Mouse (Mus musculus) left cerebral cortex, postnatal 14 days (tissue): ENCODE results near the gene Ttc16. TPM values are rescaled to one million over a fixed set of nuclear protein-coding genes. Genes with fewer than 3 reads are reported as not detected.

Experiments used
- DNase-seq, 2 experiments: peaks; one replicate each; pipeline ENCODE4 v3.0.0; 2021 to 2022; ENCODE audit warnings: low spot score in 2 of 2, mixed read lengths in 1 of 2
- intact Hi-C: fragments of 180-260 bp; cut with DNase I; formaldehyde crosslinking; loops from one replicate; pipeline ENCODE4 v1.15.1; 2025
- total RNA-seq, 2 experiments: library from RNA; stranded (reverse); gene quantifications; 2 replicates each; pipeline ENCODE4 v1.2.3; 2021

Ttc16 gene
- total RNA-seq, 2 experiments from 2014 or later: 0.23 to 0.35 TPM

DNA sequence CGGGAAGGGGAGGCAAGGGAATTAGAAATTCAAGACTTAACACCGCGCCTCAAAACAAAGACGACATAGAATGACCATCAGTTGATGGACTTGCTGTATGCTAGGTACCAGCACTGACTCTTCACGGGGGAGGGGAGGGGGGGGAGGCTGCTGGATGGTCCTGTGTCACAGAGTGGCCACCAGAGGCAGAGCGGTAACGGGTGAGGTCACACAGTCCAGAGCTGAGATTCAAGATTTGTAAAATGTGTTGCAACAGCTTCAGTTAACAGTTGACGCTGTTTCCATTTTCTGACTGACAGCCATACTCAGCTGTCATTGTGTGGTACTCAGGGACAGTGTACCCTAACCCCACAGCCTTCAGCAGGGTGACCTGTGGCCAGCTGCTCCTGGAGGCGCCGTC lies 23.3 kb downstream of the Ttc16 start:
- intact Hi-C loops: no loop called here
- DNase-seq: no peak

DNA sequence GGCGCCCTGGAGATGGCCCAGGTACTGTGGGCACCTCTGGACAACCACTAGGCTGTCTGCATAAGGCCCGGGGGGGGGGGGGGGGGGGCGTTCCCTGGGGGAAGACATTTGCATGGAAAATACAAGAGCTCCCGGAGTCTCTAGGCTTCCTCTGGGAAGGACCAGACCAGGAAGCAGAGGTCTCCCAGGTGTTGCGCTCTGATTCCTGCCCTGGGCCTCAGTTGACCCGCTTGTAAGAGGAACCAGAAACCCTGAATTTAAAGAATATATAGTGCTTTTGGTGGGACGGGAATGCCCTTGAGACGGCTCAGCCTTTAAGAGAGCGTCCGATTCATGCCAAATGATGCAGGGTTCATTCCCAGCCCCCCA lies 23.8 kb downstream of the Ttc16 start:
- no peak for DNase-seq
- intact Hi-C loops: no loop called here

DNA sequence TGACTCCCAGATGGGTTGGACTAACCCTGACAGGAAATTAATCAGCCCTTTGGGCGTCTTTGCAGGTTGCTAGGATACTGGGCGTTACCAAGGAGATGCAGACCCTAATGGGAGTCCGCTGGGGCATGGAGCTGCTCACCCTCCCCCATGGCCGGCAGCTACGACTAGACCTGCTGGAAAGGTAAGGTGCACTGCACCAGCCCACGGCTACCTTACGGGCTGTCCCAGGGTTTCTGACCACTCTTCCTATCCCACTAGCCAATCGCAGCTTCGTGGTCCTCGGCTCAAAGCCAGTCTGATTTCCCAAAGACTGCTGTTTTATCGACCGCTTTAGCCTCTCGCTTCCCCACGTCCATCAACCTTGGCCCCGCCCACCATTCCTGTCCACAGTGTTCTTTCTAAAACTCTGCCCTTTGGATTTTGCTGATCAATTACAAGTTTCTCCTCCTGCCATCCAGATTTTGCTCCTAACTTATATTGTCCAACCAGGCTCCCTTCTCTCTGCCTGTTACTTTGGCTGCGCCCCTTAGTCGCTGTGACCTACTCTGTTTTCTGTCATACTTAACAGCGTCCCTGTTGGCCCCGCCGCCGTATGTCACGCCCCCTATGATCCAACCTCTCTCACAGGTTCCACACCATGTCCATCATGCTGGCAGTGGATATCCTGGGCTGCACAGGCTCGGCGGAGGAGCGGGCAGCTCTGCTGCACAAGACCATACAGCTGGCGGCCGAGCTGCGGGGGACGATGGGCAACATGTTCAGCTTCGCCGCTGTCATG lies 24.4 kb downstream of the Ttc16 start:
- DNase-seq: no peak
- intact Hi-C loops: no loop called here

DNA sequence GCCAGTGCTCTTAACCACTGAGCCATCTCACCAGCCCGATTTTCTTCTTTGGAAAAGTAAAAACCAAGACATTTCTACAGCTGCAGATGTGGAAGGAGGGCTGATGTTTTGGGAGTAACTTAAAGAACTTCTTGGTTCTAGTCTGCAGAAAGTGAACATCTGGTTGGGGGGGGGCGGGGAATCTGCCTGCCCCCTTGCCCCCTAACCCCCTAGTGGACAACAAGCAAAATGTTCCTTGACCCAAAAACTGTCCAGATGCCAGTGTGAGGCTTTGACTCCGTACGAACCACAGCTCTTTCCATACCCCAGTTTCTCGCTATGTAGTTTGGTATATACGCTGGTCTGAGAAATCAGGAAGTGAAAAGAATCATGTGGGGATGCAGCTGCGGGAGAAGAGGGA lies 25.2 kb downstream of the Ttc16 start:
- no peak for DNase-seq
- intact Hi-C loops: no loop called here

DNA sequence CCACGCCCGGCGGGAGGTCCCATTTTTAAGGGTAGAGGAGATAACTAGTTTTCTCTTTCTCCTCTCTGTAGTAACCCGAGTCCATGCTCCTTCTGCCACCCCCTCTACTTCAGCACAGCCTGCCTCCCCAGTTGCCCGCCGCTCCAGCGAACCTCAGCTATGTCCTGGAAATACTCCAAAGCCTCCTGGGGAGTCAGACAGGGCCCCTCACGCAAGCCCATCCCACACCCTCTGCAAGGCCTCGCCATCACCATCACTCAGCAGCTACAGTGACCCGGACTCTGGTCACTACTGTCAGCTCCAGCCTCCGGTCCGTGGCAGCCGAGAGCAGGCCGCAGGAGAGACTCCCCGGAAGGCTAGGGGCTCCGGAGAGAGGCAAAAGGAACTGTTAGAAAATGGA lies 26.4 kb downstream of the Ttc16 start:
- DNase-seq: no peak
- intact Hi-C loops: no loop called here

DNA sequence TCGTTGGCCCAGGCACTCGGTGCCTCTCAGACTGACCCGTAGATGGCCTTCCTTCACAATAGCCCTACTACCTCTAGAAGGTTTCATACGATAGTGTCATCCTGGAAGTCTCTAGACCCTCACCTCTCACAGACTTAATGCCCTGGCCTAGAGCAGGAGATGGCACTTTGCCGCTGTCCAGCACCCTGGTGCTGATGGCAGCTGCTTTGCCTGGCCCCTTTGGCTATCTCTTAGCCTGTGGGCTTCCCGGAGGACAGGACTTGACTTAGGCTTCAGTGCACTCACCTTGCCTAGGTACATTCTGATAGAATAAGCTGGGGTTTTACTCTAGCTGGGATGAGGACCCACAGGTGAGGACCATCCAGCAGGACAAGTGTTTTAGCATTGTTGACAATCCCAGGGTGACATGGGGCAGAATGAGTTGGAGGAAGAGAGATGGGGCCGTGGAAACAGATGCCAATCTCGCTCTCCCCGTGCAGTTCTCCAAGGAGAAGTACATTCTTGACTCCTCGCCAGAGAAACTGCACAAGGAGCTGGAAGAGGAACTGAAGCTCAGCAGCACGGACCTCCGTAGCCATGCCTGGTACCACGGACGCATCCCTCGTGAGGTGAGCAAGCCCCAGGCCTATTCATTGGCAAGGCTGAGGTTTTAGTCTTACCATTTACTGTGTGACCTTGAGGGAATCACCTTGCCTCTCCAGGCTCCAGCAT lies 31.0 kb downstream of the Ttc16 start:
- DNase-seq: no peak
- intact Hi-C loops: no loop called here

DNA sequence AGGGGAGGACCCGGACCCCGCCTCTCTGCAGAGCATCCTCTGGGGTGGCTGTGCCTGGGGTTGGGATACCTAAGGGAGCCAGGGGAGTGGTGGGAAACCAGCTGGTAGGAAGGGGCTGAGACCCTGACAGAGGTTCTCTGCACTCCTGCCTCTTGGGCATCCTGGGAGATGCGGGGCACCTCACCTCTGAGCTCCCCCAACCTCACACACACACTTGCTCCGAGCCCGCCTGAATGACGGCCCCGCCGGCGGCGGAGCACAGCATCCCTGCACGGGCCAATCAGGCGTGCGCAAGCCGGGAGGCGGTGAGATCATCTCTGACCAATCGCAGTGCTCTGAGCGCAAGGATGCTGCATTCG lies 33.3 kb downstream of the Ttc16 start:
- DNase-seq: peak; percentile 88 to 89
- intact Hi-C loops: no loop called here

DNA sequence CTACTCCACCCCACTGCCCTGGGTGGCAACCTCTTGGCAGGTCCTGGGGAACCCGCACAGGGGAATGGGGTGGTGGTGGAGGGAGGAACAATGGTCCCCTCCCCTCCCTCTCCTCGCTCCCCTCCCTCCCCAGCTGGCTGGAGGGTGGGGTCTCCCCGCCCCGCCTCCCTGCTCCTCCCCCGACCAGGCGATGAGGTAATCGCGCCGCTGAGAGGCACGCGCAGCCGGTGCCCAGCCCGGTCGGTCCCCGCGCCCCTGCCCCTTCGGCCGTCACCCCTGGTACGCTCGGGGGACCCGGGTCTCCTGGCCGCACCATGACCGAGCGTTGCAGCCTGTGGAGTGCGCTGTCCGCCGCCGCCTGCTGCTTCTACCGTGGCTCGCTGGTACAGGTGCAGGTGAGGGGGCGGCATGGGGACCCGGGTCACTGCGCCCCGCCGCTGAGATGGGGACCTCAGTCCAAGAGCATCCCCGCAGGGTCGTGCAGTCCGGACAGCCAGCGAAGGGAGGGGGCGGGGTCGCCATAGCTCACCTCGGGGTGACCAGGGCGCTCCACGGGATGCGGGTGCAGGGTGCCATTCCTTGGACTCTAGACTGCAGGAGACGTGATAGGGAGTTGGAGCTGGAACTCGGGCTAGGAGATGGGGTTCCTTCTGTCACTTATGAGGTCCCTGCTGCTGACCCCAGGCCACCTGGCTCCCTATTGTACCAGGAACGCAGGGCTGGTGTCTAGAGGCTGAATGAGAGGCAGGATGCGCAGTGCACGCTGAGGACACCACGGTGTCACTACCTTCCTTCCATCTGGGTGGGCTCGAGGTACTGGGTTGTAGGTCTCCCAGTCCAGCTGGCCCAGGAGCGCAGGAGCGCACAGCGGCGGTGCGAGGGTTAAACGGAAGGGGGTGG lies 33.9 kb downstream of the Ttc16 start:
- peak in 1 of 2 experiments; percentile 66 for DNase-seq
- intact Hi-C loops: no loop called here

DNA sequence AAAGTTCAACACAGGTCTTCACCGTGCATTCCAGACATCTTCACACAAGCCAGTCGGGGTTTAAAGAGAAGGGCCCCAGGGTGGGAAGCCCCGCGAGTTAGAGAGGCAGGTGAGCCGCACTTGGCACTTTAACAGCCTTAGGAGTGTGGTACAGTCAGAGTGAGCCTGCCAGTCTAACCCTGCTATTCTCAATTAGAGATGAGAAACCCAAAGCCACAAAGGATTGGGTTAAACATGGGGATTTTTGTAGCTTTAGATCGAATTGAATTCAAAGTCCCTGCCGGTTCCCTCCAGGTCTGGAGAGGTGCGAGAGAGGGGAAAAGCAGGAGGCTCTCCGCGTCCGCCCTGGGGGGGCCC lies 34.5 kb downstream of the Ttc16 start, which contains the start of gene 6330409D20Rik:
Gene 6330409D20Rik, minus strand, starts transcription at position 101 of the 357 bp plus-strand sequence.
- DNase-seq: no peak
- intact Hi-C loops: no loop called here

DNA sequence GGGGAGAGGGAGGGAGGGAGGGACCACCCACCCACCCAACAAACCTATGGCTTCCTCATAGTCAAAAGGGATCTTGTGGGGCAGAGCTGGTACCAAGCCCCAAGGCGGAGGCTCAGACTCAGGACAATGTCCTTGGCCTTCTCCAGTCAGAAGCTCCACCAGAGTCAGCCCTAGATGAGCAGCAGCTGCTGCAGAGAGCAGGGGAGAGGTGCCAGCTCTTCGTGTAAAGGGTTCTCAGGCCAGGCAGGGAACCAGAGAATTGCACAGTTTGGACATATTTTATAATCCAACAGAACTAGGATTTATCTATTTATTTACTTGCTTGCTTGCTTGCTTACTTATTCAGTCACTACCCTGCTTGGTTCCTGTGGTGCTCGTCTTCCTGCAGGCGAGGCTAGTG lies 36.1 kb downstream of the Ttc16 start:
- intact Hi-C loops: no loop called here
- no peak for DNase-seq

DNA sequence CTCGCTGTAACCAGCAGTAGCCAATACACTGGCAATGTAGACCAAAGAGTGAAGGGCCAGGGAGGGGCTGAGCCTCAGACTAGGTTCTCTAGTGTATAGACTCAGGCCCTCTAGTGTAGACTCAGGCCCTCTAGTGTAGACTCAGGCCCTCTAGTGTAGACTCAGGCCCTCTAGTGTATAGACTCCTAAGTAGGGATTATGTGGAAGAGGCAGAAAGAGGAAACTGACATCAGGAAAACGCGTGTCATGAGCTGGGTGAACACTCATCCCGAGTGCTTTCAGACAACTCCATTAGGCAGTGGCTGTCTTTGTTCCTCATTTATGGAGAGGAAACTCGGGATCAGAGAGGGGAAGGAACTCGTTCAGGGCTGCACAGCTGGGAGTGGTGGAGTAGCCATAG lies 38.4 kb downstream of the Ttc16 start:
- DNase-seq: no peak

DNA sequence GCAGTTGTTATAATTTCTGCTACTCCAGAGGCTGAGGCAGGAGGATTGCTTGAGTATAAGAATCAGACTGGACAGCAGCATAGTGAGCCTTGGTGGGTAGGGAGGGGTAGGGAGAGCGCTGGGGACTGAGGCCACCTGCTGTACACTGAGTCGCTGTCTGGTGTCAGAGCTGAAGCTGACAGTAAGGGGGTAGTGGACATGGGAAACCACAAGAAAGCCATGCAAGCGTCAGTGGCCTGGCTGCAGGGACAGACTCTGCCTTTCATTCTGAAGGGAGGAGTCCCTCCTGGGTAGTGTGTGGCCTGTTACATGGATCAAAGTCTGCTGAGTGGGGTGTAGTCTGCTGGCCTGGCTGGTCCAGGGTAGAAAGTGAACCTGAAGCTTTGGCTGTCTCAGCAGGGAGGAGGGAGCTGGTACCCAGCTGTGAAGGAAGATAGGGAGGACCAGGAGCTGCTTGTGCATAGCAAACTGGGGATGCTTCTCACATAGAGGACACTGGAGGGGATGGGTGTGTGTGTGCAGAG lies 39.1 kb downstream of the Ttc16 start:
- intact Hi-C loops: no loop called here

More for the DNA sequence above, 38.4 kb downstream of the Ttc16 start:
- intact Hi-C loops: no loop called here

DNA sequence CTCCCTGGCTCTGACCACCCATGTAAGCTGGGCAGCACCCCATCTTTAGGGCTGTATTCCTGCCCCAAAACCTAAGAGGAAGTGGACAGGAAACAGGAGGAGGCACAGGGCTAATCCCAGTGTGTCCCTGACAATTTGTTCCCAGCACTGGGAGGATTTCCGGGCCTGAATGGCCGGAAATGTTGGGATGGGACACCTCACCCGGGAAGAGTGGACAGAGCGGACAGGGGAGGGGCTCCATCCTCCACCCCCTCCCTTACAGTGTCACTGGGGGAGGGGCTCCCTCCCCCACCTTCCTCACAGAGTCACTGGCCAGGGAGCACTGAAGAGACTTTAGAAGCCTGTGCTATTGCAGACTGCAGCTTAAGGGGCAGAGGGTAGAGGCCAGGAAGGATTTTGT lies 40.5 kb downstream of the Ttc16 start:
- no peak for DNase-seq
- intact Hi-C loops: no loop called here

More for the DNA sequence above, 39.1 kb downstream of the Ttc16 start:
- DNase-seq: no peak

DNA sequence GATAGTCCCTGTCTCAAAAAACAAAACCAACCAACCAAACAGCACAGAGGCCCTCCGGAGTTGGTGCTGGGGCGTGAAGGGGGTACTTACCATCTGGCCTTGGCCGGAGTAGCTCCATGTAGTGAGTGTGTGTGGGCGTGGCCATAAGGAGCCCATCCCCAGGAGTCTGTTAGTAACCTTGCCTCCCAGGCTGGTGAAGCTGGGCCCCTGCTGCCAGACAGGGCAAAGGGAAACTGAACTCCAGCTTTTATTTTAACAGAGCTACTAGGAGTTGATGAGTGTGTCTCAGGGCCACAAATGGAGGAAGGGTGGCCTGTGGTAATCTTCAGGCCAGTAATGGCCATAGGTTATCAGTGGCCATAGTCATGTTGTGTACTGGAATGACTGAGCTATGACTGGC lies 41.0 kb downstream of the Ttc16 start:
- intact Hi-C loops: no loop called here
- no peak for DNase-seq

DNA sequence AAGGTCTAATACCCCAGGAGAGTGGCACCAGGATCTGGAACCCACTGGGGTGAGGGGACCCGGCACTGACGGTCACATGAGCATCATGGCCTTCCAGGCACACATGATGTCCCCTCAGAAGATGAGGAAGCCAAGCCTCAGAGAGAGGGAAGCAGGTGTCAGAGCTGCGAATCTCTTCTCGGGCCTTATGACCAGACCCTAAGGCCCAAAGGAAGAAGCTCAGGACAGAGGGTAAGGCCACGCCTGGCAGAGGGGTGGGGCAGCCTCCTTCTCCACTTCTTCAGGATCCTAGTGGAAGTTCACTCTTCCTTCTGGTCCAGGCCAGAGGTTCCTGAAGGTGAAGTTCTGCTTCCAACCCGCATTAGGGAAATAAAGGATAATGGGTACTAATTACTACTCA lies 42.7 kb downstream of the Ttc16 start:
- DNase-seq: no peak
- intact Hi-C loops: no loop called here

DNA sequence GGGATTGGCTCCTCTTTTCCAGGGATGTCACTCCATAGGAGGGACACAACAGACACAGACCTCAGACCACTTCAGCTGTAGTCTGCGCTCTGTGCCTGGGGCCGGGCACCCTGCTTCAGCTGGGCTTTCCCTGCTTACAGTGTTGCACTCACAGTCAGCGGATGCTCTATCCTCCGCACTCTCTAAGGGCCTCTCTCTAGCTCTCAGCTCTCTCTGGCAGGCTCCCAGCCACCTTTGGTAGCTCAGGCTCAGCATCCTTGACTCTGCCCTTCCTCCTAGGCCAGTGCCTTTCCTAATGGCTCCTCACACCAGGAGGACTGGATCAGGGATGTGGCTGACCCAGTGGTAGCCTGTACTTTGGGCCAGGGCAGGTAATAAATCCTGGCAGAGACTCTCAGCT lies 43.5 kb downstream of the Ttc16 start:
- DNase-seq: no peak
- intact Hi-C loops: no loop called here

DNA sequence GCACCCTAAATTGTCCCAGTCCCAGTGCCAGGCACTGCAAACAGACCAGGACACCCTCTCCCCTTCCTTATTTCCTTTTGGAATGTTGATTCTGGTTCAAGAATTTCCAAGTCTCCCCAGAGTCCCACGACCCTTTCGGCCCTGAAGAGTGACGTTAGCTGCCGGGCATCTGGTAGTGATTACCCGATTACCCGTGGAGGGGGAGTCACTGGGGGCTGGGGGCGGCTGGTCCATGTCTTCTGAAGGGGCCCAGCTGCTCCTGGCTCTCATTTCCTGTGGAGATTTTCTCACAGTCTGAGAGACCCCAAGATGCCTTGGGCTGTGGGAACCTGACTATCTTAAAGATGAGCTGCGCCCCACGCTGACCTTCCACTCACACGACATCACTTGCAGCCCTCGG lies 44.6 kb downstream of the Ttc16 start:
- intact Hi-C loops: no loop called here
- no peak for DNase-seq

DNA sequence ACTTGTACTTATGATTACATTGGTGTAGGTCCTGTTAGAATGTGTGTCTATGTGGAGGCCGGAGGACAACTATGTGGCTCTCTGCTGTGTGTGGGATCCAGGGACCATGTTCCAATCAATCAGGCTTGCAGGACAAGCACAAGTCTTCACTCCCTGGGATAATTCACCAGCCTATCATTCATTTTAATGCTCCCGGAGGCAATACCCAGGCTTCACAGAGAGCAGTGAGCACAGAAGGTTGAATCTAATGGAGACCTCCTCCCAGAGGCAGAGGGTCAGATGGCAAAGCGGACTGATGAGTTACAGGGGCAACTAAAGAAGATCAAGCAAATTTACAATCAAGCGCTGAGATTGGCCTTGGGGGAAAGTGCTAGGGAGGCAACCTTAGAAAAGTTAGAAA lies 45.9 kb downstream of the Ttc16 start:
- no peak for DNase-seq
- intact Hi-C loops: no loop called here

DNA sequence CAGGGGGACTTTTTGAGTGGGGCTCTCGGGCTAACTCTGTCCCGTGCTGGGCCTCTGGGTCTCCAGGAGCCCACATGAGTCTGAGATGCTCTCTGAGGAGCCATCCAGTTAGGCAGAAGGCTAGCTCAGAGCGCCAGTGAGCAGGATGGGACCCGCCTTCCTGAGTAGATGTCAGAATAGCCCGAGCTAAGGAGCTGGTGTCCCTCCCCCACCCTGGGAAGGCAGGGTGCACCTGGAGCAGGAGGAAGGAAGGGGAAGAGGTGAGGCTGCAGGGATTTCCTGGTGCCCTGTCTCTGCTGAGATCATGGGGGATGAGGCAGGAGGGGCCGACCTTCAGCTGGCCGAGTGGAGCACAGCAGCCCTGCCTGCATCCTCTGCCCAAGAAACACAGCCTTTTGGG lies 47.0 kb downstream of the Ttc16 start:
- intact Hi-C loops: no loop called here
- DNase-seq: no peak

DNA sequence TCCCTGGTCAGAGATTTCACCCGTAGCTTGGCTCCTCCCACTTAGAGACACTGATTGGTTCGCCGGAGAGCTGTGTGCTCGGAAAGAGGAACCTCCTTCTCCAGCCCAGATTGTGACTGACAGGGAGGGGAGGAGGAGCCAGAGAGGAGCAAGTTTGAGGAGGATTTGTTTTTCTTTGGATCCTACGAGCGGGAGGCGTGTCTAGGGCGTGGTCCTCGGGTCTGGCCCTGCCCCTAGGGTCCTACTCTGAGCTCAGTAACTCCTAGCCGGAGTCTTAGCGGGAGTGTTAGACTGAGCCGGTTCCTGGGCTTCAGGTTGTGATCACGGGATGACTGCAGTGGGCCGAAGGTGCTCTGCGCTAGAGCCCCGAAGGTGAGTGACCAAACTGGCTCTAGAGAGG lies 48.0 kb downstream of the Ttc16 start:
- DNase-seq: peak; percentile 84 to 89
- intact Hi-C loops: no loop called here
